Mouse (Mus musculus): Measurements from ENCODE around the gene Tpcn2. TPM values are rescaled to one million over a fixed set of nuclear protein-coding genes. Genes with fewer than 3 reads are reported as not detected.

Tpcn2 gene
- polyA plus RNA-seq, 1 experiment from 2014 or later = 9.7 TPM

DNA sequence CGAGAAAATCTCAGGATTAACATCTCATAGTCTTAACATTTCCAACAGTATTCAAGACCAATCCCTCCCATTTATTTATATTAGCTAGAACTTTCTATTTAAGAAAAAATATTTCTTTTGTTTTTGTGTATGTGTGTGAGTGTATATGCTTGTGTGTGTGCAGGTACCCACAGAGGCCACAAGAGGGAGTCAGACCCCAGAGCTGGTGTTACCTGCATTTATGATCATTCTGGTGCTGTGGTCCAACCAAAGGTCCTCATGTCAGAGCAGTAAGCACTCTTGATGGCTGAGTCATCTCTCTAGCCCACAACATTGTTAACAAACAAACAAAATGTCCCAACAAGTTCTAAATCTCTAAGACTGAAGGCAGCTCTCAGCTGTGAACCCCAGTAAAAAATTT, 145.9 kb downstream of the Tpcn2 start:
- Histone ChIP-seq H3K4me1 (peaks cover 6% of the 10 kb centered on the region), H3K27me3 (no peaks in the 10 kb centered on the region), H3K36me3 (no peaks in the 10 kb centered on the region), H3K4me2 (no peak overlapping the region), H3K27ac (no peak overlapping the region), H3K9me3 (replicated peaks) (peaks cover 4% of the 10 kb centered on the region), H3K9ac (no peak overlapping the region), H3K4me3 (replicated peaks) (no peak overlapping the region)
- ATAC-seq (replicated peaks; ENCODE audit: low FRiP score) = no peak
- 100% methylated on average over 1 of the region's 1 CpGs for WGBS

DNA sequence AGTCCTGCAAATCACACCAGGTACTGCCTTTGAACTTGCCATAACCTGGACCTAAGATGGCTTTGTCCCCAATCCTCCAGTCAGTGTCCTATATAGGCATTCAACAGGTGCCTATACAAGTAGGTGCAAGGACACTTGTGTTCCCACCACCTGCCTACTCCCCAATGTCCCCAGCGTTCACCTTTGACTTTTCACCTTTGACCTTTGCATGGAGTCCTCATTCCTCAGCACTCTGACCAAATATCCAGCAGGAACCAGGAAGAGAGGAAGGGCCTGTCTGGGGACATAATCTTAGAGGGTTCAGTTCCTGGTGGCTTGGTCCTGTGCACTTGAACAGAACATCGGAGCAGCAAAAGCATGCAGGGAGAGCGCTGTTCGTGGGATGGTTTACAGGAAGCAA, 147.0 kb downstream of the Tpcn2 start:
- Histone ChIP-seq H3K4me3 (replicated peaks) (no peak overlapping the region), H3K9ac (no peak overlapping the region), H3K36me3 (no peaks in the 10 kb centered on the region), H3K27me3 (no peaks in the 10 kb centered on the region), H3K4me2 (no peak overlapping the region), H3K27ac (no peak overlapping the region), H3K4me1 (peaks cover 6% of the 10 kb centered on the region), H3K9me3 (replicated peaks) (peaks cover 4% of the 10 kb centered on the region)
- no peak for ATAC-seq (replicated peaks; ENCODE audit: low FRiP score)
- WGBS = 91% methylated on average over 4 of the region's 4 CpGs

Other genes with a start within 250 kb of the Tpcn2 start
- gene 1810010D01Rik, start 75.9 kb downstream of the Tpcn2 start, polyA plus RNA-seq (2015; fragmentation: Nextera tagmentation; extraction: Ambion mirVana) = 0.56 TPM in 1 of 2 replicates, not detected in the other
- gene Mrgprf, start 16.8 kb upstream of the Tpcn2 start, polyA plus RNA-seq (2015; fragmentation: Nextera tagmentation; extraction: Ambion mirVana) = 2.5 and 3.7 TPM in 2 replicates
- not detected in 2 replicates for gene Mrgprd, start 30.8 kb upstream of the Tpcn2 start, polyA plus RNA-seq (2015; fragmentation: Nextera tagmentation; extraction: Ambion mirVana)

Data from kidney, embryonic 15.5 days (tissue).